Mouse (Mus musculus) MEL (cell line): ENCODE data around the gene Akap13. TPM values are rescaled to one million over a fixed set of nuclear protein-coding genes. Genes with fewer than 3 reads are reported as not detected.

Experiments used
- DNase-seq: peaks from one replicate; pipeline ENCODE4 v3.0.0; 2011; ENCODE audit warnings: low read depth, low spot score
- H3K27ac ChIP-seq: 2 replicates; pipeline ENCODE4 v1.5.1; 2012; ENCODE audit warnings: low read depth, mild to moderate bottlenecking, control low read depth, low read length, moderate library complexity; ENCODE audit not compliant: control insufficient read depth
- H3K27me3 ChIP-seq, 2 experiments: fragments of 150-350 bp in 1 of 2; sonication (generic) in 1 of 2; 2 replicates each; pipeline ENCODE4 v1.6.1; 2012; ENCODE audit warnings: low read length in 2 of 2, mild to moderate bottlenecking in 2 of 2, improper control_type of control experiment in 1 of 2, moderate library complexity in 1 of 2; ENCODE audit not compliant: insufficient read depth in 2 of 2, control insufficient read depth in 1 of 2
- H3K36me3 ChIP-seq, 2 experiments: 2 replicates each; pipeline ENCODE4 v1.6.1; 2012 to 2014; ENCODE audit warnings: low read length in 2 of 2, improper control_type of control experiment in 1 of 2, inconsistent platforms in 1 of 2, mild to moderate bottlenecking in 1 of 2; ENCODE audit not compliant: insufficient read depth in 2 of 2, control insufficient read depth in 1 of 2
- H3K4me1 ChIP-seq, 2 experiments: fragments of 150-350 bp in 1 of 2; sonication (generic) in 1 of 2; 2 replicates each; pipeline ENCODE4 v1.6.1; 2012; ENCODE audit warnings: low read length in 2 of 2, improper control_type of control experiment in 1 of 2, mild to moderate bottlenecking in 1 of 2; ENCODE audit not compliant: insufficient read depth in 2 of 2, control insufficient read depth in 1 of 2
- H3K4me3 ChIP-seq, 2 experiments: fragments of 150-350 bp in 1 of 2; sonication (generic) in 1 of 2; 2 replicates each; pipeline ENCODE4 v1.5.1; 2012; ENCODE audit warnings: low read depth in 2 of 2, low read length in 2 of 2, mild to moderate bottlenecking in 2 of 2, moderate library complexity in 2 of 2, control low read depth in 1 of 2, improper control_type of control experiment in 1 of 2; ENCODE audit not compliant: control insufficient read depth in 1 of 2, insufficient read depth in 1 of 2
- H3K79me2 ChIP-seq: 2 replicates; pipeline ENCODE4 v1.6.1; 2012; ENCODE audit warnings: mild to moderate bottlenecking, low read length, moderate library complexity; ENCODE audit not compliant: control insufficient read depth, poor library complexity, insufficient read depth
- H3K9ac ChIP-seq: 2 replicates; pipeline ENCODE4 v1.6.1; 2012; ENCODE audit warnings: low read depth, mild to moderate bottlenecking, control low read depth, low read length, moderate library complexity; ENCODE audit not compliant: control insufficient read depth, poor library complexity, severe bottlenecking
- H3K9me3 ChIP-seq: fragments of 150-350 bp; sonication (generic); replicated peaks from 2 replicates; pipeline ENCODE4 v1.6.1; 2012; ENCODE audit warnings: mild to moderate bottlenecking, low read length, improper control_type of control experiment, moderate library complexity; ENCODE audit not compliant: insufficient read depth
- CHD2 ChIP-seq: IDR thresholded peaks from 2 replicates; pipeline ENCODE4 v1.6.1; 2011; ENCODE audit warnings: low read length, improper control_type of control experiment
- GABPA ChIP-seq: IDR thresholded peaks from 2 replicates; pipeline ENCODE4 v1.6.1; 2012; ENCODE audit warnings: low read depth, mild to moderate bottlenecking, inconsistent platforms, low read length, improper control_type of control experiment, moderate library complexity
- GATA1 ChIP-seq: IDR thresholded peaks from 2 replicates; pipeline ENCODE4 v1.6.1; 2011; ENCODE audit warnings: low read depth, low read length, improper control_type of control experiment
- MEF2A ChIP-seq: IDR thresholded peaks from 2 replicates; pipeline ENCODE4 v1.6.1; 2014; ENCODE audit warnings: low read depth, mild to moderate bottlenecking, inconsistent platforms, low read length, improper control_type of control experiment; ENCODE audit not compliant: poor library complexity, insufficient replicate concordance, severe bottlenecking; ENCODE audit errors: extremely low read depth
- MXI1 ChIP-seq: IDR thresholded peaks from 2 replicates; pipeline ENCODE4 v1.6.1; 2011; ENCODE audit warnings: mild to moderate bottlenecking, low read depth, low read length, improper control_type of control experiment
- MYB ChIP-seq: IDR thresholded peaks from 2 replicates; pipeline ENCODE4 v1.6.1; 2011; ENCODE audit warnings: mild to moderate bottlenecking, low read depth, low read length, improper control_type of control experiment
- RAD21 ChIP-seq: IDR thresholded peaks from 2 replicates; pipeline ENCODE4 v1.6.1; 2011; ENCODE audit warnings: mild to moderate bottlenecking, low read depth, low read length, improper control_type of control experiment
- SIN3A ChIP-seq: IDR thresholded peaks from 2 replicates; pipeline ENCODE4 v1.6.1; 2012; ENCODE audit warnings: low read length, improper control_type of control experiment, inconsistent platforms
- SMC3 ChIP-seq: IDR thresholded peaks from 2 replicates; pipeline ENCODE4 v1.6.1; 2011; ENCODE audit warnings: low read depth, low read length, improper control_type of control experiment
- UBTF ChIP-seq: IDR thresholded peaks from 2 replicates; pipeline ENCODE4 v1.6.1; 2012; ENCODE audit warnings: low read depth, mild to moderate bottlenecking, inconsistent platforms, low read length, improper control_type of control experiment, moderate library complexity, borderline replicate concordance; ENCODE audit not compliant: insufficient read depth
- ZC3H11A ChIP-seq: IDR thresholded peaks from 2 replicates; pipeline ENCODE4 v1.6.1; 2012; ENCODE audit warnings: low read depth, mild to moderate bottlenecking, inconsistent platforms, low read length, improper control_type of control experiment
- ZKSCAN1 ChIP-seq: IDR thresholded peaks from 2 replicates; pipeline ENCODE4 v1.6.1; 2012; ENCODE audit warnings: low read depth, mild to moderate bottlenecking, inconsistent platforms, low read length, improper control_type of control experiment, moderate library complexity
- ZMIZ1 ChIP-seq: IDR thresholded peaks from 2 replicates; pipeline ENCODE4 v1.6.1; 2012; ENCODE audit warnings: low read depth, mild to moderate bottlenecking, inconsistent platforms, low read length, improper control_type of control experiment, moderate library complexity
- ZNF384 ChIP-seq: IDR thresholded peaks from 2 replicates; pipeline ENCODE4 v1.6.1; 2012; ENCODE audit warnings: low read depth, mild to moderate bottlenecking, inconsistent platforms, low read length, improper control_type of control experiment
- polyA plus RNA-seq, 2 experiments: library from polyadenylated mRNA; stranded (reverse) in 1 of 2; unstranded in 1 of 2; fragments of >175 nt in 1 of 2; fragments of >200 nt in 1 of 2; gene quantifications; 2 replicates each; pipeline versions ENCODE4 v1.2.1 to v1.2.4; 2012; ENCODE audit warnings: low replicate concordance in 2 of 2, low read depth in 1 of 2; ENCODE audit not compliant: insufficient read length in 2 of 2, insufficient read depth in 1 of 2, missing spikeins in 1 of 2
- total RNA-seq: library from RNA; depleted of rRNA; stranded (reverse); fragments of 300-350 nt; gene quantifications from 2 replicates; pipeline ENCODE4 v1.2.3, GENCODE M21; 2012

Gene Akap13
- total and polyA plus RNA-seq, 3 experiments: 4.1 to 4.5 TPM; not detected in 1

GRCm38 (mm10) chr7:75683410-75683809 lies 228.1 kb downstream of the Akap13 start:
- TF ChIP-seq SMC3: no peak
- TF ChIP-seq ZMIZ1: no peak
- TF ChIP-seq CHD2: no peak
- no peak for TF ChIP-seq GABPA
- no peak for TF ChIP-seq ZNF384
- TF ChIP-seq MEF2A: no peak
- TF ChIP-seq RAD21: no peak
- no peak for TF ChIP-seq MXI1
- no peak for TF ChIP-seq GATA1
- H3K4me3 ChIP-seq: no peak overlapping the region
- no peak overlapping the region for H3K9ac ChIP-seq
- peaks cover 2 to 8% of the 10 kb centered on the region in 2 experiments; a peak in 3 of 4 replicates for H3K4me1 ChIP-seq
- H3K27me3 ChIP-seq: no peaks in the 10 kb centered on the region
- H3K36me3 ChIP-seq: peaks cover 0 to 14% of the 10 kb centered on the region in 2 experiments; a peak in 2 of 4 replicates
- H3K27ac ChIP-seq: no peak overlapping the region
- DNase-seq: no peak
- no peaks in the 10 kb centered on the region for H3K9me3 ChIP-seq
- H3K79me2 ChIP-seq: no peaks in the 10 kb centered on the region

GRCm38 (mm10) chr7:75684976-75685375 lies 229.6 kb downstream of the Akap13 start:
- H3K27me3 ChIP-seq: no peaks in the 10 kb centered on the region
- H3K27ac ChIP-seq: no peak overlapping the region
- DNase-seq: no peak
- no peaks in the 10 kb centered on the region for H3K79me2 ChIP-seq
- TF ChIP-seq ZC3H11A: no peak
- TF ChIP-seq MYB: no peak
- TF ChIP-seq ZKSCAN1: no peak
- no peak for TF ChIP-seq SIN3A
- TF ChIP-seq UBTF: no peak
- peaks cover 2 to 8% of the 10 kb centered on the region in 2 experiments; a peak in 3 of 4 replicates for H3K4me1 ChIP-seq
- no peaks in the 10 kb centered on the region for H3K9me3 ChIP-seq
- peaks cover 0 to 14% of the 10 kb centered on the region in 2 experiments; a peak in 2 of 4 replicates for H3K36me3 ChIP-seq
- H3K4me3 ChIP-seq: no peak overlapping the region
- no peak overlapping the region for H3K9ac ChIP-seq
